Mouse (Mus musculus) brain, adult 2 months (tissue): Measurements from ENCODE around the gene Mcts1.
A peak's percentile ranks its signal among the peaks of the same experiment; 100 is the strongest.

ENCODE experiments used
- DNase-seq: peaks from one replicate; pipeline ENCODE4 v3.0.0; 2011; ENCODE audit warnings: low read depth, low spot score

Mcts1 gene

DNA sequence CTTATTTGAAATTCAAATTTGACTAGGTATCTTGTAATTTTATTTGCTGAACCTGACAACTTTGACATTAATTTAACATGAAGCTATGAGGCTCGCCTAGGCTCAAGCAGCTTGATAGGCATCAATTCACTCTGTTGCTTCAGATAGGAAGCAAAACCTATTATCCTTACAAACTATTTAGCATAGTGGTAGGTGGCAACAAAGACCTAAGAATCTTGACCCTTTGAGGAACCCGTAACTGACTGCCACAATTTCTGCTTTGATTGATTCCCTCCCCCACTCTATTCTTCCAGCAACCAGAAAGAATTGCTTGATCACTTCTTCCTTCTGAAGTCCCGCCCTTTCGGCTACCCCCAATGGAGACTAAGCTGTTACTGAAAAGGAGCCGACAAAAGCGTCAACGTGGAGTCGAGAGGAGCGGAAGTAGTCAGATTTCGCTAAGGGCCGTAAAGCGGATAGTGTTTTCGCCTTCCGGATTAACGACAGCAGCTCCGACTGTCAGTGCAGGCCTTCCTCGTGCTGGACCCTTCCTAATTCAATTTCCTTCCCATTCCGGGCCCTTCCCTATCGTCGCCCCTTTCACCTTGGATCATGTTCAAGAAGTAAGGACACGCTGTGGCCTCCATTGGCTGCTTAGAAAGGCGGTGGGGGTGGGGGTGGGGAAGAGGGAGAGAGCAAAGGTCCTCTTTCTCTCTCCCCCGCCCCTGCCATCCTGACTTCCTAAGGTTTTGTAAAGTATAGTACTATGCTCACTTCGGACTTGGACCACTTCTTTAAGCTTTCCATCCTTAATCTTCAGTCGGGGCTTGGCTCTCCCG lies at the start of gene Mcts1:
TSS of gene Mcts1 (plus strand) at position 402 of the 818 bp plus-strand sequence.
- peak; percentile 96 for DNase-seq

GRCm38 (mm10) chrX:38553255-38553654 lies 47.1 kb upstream of the Mcts1 start:
- DNase-seq: no peak

GRCm38 (mm10) chrX:38563941-38564541 lies 36.3 kb upstream of the Mcts1 start:
- DNase-seq: no peak

DNA sequence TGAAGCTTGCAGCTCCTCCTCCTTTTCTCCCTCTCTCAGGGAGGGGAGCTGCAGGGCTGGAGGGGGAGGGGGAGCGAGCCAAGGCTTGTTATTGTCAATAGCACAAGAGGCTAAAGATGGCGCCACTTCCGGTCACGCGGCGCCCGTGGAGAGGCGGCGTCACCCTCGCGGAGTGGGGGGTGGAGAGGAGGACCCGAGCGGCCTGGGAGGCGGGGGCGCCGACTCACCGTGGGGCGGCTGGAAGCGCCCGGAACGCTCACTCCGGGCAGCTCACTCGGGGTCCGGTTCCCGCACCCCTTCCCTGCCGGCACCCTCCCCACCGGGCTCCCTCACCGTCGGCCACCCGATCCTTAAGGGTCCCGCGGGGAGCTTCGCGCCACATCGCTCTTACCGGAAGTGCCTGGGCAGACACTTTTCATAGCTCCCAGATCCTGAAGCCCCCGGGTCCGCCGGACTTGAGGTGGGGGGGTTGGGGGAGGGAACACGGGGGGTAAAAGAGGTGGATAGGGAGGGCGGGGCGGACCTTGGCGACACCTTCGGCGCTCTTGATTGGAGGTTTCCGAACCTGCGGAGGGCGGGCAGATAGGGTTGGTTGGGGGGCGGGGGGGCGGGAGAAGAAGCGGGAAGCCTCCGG lies 35.7 kb upstream of the Mcts1 start:
- DNase-seq: peak; percentile 96

DNA sequence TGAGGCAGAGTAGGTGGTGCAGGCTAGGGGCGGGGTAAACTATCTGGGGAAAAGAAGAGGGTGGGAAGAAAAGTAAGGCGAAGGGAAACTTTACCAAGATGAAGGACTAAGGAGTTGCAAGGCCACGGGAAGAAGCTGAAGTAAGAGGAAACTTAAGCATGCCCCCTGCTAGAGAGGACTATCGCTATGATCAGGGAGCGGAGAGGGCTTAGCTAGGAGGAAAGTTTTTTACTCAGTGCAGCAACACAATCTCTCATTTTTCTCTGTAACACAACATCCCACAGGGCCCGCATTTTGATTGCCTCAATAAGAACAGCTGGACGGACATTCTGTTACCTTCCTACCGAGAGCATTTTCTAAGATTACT lies 35.2 kb upstream of the Mcts1 start:
- no peak for DNase-seq

DNA sequence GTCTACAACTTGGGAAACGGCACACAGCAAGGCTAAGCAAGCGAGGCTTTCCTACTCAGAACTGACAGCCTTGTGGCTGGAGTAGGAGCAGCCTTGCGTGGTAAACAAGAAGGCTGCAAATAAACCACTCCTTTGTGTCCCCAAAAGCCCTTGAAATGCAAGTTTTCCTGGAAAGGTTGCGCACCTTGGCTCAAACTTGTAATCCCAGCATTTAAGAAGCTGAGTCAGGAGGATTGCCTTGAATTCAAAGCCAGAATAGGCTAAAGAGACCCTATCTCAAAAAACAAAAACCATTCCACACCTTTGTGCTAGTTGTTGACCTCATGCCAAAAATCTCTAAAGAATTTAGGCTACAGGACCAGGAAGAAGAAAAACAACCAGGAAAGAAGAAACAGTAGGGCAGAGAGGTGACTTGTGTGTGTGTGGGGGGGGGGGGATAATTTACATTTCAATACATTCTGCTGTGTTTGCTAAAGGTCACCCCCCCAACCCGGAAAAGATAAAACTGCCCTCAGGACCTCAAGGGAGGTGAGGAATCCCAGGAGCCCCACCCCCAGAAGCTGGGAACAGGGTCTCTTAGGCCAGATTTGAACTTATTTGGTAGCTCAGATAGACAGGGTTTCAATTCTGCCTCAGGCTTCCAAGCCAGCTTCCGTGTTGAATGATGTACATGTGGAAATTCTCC lies 33.7 kb upstream of the Mcts1 start:
- DNase-seq: no peak

DNA sequence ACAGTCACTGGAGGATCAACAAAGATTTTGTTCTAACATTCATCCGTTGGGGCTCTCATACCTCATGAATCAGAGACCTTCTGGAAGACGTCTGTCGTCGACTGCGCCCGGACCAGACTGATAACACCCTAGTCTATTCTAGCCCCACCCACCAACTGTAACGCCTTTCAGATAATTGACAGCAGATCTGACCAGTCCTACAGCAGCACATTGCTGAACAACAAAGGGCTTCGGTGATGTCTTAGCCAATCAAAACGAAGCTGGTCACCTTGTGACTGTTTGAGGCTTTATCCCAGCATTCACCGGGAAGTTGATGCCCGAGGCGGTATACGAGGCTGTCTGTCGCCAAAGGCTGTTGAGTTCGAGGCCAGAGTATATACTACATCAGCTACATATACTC lies 24.3 kb upstream of the Mcts1 start, which contains the start of gene Cul4b:
TSS of gene Cul4b (minus strand) at position 119 of the 400 bp plus-strand sequence.
- DNase-seq: no peak

DNA sequence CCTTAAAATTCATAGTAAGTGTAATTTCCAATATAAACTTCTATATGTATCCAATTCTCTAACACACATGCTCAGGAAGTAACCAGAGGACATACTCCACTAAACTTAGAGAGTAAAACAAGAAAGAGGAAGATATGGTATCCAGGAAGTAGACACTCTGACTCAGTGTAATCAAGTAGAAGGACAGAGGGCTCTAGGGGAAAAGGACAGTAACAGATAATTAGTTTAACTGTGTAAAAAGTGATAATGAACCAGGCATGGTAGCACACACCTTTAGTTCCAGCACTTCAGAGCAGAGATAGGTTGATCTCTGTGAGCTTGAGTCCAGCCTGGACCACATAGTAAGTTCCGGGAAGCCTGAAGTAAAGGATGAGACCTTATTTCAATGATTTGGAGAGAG lies 19.2 kb upstream of the Mcts1 start:
- no peak for DNase-seq

DNA sequence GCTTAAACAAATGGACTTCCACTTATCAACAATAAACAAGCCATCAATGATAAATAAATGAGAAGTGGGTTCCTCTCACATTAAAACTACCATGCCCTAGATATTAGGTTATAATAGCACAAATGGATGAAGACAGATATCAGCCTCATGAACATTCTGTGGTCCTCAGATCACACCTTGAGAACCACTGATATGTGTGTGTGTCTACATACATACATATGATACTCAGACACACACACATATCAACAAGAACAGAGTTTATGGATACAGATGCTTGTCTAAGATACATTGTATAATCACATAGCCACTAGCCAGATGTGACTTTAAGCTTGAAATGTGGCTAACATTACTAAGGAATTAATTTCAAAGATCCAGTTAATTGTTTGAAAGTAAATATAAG lies 17.1 kb upstream of the Mcts1 start:
- DNase-seq: no peak

- DNase-seq: no peak
These were observed 10.6 kb upstream of the Mcts1 start for GRCm38 (mm10) chrX:38589827-38590226.

- no peak for DNase-seq
These were observed 8.6 kb upstream of the Mcts1 start for GRCm38 (mm10) chrX:38591749-38592148.

DNA sequence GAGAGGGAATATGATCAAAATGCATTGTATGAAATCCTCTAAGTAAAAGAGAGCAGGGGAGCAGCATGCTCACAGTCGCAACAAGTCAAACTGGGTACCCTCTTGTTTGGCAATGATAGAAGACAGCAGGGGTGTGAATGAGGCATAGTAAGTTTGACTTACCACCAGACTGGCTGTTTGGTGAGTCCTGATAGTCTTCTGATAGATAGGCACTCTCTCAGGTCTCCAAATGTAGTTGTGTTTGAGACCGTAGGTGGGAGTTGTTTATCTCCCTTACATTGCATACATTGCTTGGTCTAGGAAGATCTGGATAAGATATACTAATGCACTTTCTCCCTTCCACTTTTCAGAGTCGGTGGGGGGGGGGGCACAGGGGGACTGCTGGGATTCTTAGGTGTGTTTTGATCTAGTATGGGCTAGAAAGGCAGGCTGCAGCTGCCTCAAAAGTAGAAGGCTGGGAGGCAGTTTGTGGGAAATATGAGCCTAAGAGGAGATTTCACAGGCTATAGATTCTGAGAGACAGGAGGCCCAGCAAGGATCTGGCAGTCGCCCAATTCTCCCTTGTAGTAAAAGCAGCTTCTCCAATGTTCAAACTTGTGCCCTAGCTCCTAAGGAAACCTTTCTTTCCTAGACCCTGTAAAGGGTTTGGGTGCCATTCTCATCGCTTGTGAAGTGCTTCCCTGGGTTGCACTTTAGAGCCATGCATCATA lies 7.0 kb upstream of the Mcts1 start:
- DNase-seq: peak; percentile 2

DNA sequence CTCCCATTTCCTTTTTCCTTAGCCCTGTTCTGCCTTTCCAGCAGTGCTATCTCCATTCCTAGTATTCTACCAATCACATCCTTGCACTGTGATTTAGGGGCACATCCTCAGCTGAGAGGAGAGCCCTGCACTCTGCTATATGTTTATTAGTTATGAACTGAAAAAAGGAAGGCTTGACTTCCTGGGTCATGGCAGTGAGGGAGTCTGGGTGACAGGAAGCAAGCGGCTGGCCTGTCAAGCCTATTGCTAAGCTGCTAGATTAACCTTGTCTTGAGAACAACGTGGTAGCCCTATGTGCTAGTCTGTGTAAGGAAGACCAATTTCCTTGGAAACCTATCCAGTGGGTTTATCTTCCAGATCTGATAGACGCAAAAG lies 604 bp downstream of the Mcts1 start:
- peak; percentile 65 for DNase-seq

GRCm38 (mm10) chrX:38634801-38635637 lies 34.6 kb downstream of the Mcts1 start, which contains the start of gene C1galt1c1:
Gene C1galt1c1, minus strand, starts transcription at chrX:38635087.
- peak; percentile 97 for DNase-seq

GRCm38 (mm10) chrX:38635638-38635931 lies 35.2 kb downstream of the Mcts1 start:
- no peak for DNase-seq

- DNase-seq: no peak
These were observed 41.1 kb downstream of the Mcts1 start for GRCm38 (mm10) chrX:38641435-38641834.

DNA sequence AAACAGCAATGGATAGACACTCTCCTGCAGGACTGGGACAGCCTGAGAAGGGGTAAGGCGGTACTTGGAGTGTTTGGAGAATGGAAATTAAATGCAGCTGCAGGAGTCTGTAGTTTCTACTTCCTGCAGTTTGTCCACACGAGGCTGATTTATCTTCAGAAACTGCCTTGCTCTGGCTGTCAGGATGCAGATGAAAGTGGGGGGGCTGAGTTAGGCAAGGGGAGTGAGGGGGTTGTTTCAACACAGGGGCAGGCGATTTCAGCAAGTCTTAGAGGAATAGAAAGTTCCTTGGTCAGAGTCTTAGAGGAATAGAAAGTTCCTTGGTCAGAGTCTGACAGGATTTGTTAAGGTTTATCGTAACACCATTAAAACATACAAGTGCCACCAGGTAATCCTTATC lies 41.8 kb downstream of the Mcts1 start:
- DNase-seq: no peak

- DNase-seq: no peak
These were observed 50.1 kb downstream of the Mcts1 start for GRCm38 (mm10) chrX:38650404-38651039.

DNA sequence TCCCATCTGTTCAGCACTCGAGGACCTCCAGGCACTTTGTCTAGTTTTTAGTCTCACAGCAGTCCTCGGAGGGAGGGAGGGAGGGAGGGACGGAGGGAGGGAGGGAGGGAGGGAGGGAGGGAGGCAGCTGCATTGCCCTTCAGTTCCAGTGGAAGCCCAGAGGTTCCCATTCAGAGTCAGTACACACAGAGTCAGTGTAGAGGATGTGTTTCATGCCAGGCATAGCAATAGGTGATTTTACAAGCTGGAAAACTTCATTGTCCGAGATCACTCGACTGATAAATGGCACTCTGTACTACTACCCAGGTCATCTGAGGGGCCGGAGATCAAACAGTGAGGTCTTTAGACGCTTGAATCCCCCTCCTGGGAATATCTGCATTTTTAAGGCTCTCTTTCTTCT lies 50.8 kb downstream of the Mcts1 start:
- no peak for DNase-seq

DNA sequence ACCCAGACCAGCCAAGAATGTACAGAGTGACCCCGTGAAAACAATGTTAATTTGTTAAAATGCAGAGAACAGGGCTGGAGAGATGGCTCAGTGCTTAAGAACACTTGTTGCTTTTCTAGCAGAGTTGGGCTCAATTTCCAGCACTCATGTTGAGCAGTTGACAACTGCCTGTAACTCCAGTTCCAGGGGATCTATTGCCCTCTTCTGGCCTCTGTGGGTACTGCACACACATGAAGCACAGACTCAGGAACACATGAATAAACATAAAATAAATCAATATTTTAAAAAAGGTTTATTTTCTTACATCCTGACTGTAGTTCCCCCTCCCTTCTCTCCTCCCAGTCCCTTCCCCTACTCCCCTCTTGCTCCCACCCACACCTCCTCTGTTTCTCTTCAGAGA lies 52.8 kb downstream of the Mcts1 start:
- no peak for DNase-seq
